Mouse (Mus musculus) heart, embryonic 11.5 days (tissue): Measurements from ENCODE around the gene Usf1. TPM values are rescaled to one million over a fixed set of nuclear protein-coding genes. Genes with fewer than 3 reads are reported as not detected.
A peak's percentile ranks its signal among the peaks of the same experiment; 100 is the strongest.

Source experiments
- ATAC-seq: fragments of 200-750 bp; cut with Nextera tagmentation; replicated peaks from 2 replicates; pipeline ENCODE4 v1.8.0; 2017; ENCODE audit warnings: moderate library complexity; ENCODE audit not compliant: insufficient number of reproducible peaks, low FRiP score, low TSS enrichment
- H3K27ac ChIP-seq: fragments of 300-500 bp; sonication (generic); 2 replicates; pipeline ENCODE4 v1.5.1; 2014; ENCODE audit warnings: mild to moderate bottlenecking, low read depth, low read length
- H3K27me3 ChIP-seq: fragments of 300-500 bp; sonication (generic); 2 replicates; pipeline ENCODE4 v1.6.1; 2014; ENCODE audit warnings: mild to moderate bottlenecking, low read length, mixed read lengths; ENCODE audit not compliant: control insufficient read depth, insufficient read depth
- H3K36me3 ChIP-seq: fragments of 300-500 bp; sonication (generic); 2 replicates; pipeline ENCODE4 v1.6.1; 2014; ENCODE audit warnings: mild to moderate bottlenecking, low read length, moderate library complexity, mixed read lengths; ENCODE audit not compliant: control insufficient read depth, insufficient read depth
- H3K4me1 ChIP-seq: fragments of 300-500 bp; sonication (generic); 2 replicates; pipeline ENCODE4 v1.6.1; 2014; ENCODE audit warnings: low read length; ENCODE audit not compliant: control insufficient read depth, insufficient read depth
- H3K4me2 ChIP-seq: fragments of 300-500 bp; sonication (generic); 2 replicates; pipeline ENCODE4 v1.6.1; 2014; ENCODE audit warnings: mild to moderate bottlenecking, moderate library complexity
- H3K4me3 ChIP-seq: fragments of 300-500 bp; sonication (generic); 2 replicates; pipeline ENCODE4 v1.5.1; 2014; ENCODE audit warnings: low read depth, low read length
- H3K9ac ChIP-seq: fragments of 300-500 bp; sonication (generic); 2 replicates; pipeline ENCODE4 v1.6.1; 2014; ENCODE audit warnings: mild to moderate bottlenecking, low read depth, low read length, moderate library complexity
- H3K9me3 ChIP-seq: fragments of 300-500 bp; sonication (generic); replicated peaks from 2 replicates; pipeline ENCODE4 v1.6.1; 2016; ENCODE audit warnings: low read length; ENCODE audit not compliant: control insufficient read depth
- WGBS: fragments of 180-500 bp; shearing (Covaris S2); extraction: QIAGEN DNeasy Blood & Tissue Kit; methylation state at CpG from one replicate; pipeline ENCODE4 v1.1.7; 2014; ENCODE audit not compliant: insufficient replicate concordance; 5-methylcytosine and 5-hydroxymethylcytosine counted together
- polyA plus RNA-seq: library from polyadenylated mRNA; unstranded; fragments of >200 nt; fragmentation: Nextera tagmentation; extraction: Ambion mirVana; gene quantifications from 2 replicates; pipeline ENCODE4 v1.2.1, GENCODE M21; 2014

The Usf1 gene
- polyA plus RNA-seq, 1 experiment from 2014 or later, result 53.3 TPM

DNA sequence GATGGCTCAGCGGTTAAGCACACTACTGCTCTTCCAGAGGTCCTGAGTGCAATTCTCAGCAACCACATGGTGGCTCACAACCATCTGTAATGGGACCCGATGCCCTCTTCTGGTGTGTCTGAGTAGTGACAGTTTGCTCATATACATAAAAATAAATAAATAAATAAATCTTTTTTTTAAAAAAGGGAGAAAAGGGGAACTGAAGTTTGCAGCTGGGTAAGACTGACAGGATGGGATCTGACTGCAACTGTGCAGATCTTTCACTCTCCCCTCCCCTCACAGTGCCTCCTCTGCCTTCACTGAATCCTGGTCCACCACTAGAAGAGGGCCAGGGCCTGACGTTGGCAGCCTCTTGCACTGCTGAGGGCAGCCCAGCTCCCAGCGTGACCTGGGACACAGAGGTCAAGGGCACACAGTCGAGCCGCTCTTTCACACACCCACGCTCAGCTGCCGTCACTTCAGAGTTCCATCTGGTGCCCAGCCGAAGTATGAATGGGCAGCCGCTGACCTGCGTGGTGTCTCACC, 29.0 kb upstream of the Usf1 start:
- H3K9me3 ChIP-seq, result no peaks in the 10 kb centered on the region
- peaks cover 15% of the 10 kb centered on the region for H3K27me3 ChIP-seq
- H3K4me2 ChIP-seq, result no peak overlapping the region
- 77% methylated on average over 11 of the region's 11 CpGs for WGBS
- no peak overlapping the region for H3K9ac ChIP-seq
- H3K4me1 ChIP-seq, result no peaks in the 10 kb centered on the region
- H3K27ac ChIP-seq, result no peak overlapping the region
- H3K36me3 ChIP-seq, result no peaks in the 10 kb centered on the region
- ATAC-seq, result no peak
- H3K4me3 ChIP-seq, result no peak overlapping the region

- H3K4me3 ChIP-seq, result no peak overlapping the region
- no peak overlapping the region for H3K9ac ChIP-seq
- H3K4me1 ChIP-seq, result peaks cover 2% of the 10 kb centered on the region; the same call in 1 of the 2 replicates
- no peaks in the 10 kb centered on the region for H3K9me3 ChIP-seq
- no peaks in the 10 kb centered on the region for H3K36me3 ChIP-seq
- H3K27ac ChIP-seq, result no peak overlapping the region
- H3K4me2 ChIP-seq, result no peak overlapping the region
- peaks cover 15% of the 10 kb centered on the region for H3K27me3 ChIP-seq
- no peak for ATAC-seq
- WGBS, result 58% methylated on average over 9 of the region's 9 CpGs
These were observed 26.8 kb upstream of the Usf1 start for GRCm38 (mm10) chr1:171384361-171384760.

- H3K4me2 ChIP-seq, result no peak overlapping the region
- WGBS, result 55% methylated on average over 9 of the region's 9 CpGs
- H3K9me3 ChIP-seq, result no peaks in the 10 kb centered on the region
- peaks cover 9% of the 10 kb centered on the region for H3K27me3 ChIP-seq
- peaks cover 2% of the 10 kb centered on the region; the same call in 1 of the 2 replicates for H3K4me1 ChIP-seq
- H3K36me3 ChIP-seq, result no peaks in the 10 kb centered on the region
- ATAC-seq, result no peak
- H3K9ac ChIP-seq, result no peak overlapping the region
- H3K27ac ChIP-seq, result no peak overlapping the region
- no peak overlapping the region for H3K4me3 ChIP-seq
These were observed 25.9 kb upstream of the Usf1 start for GRCm38 (mm10) chr1:171385171-171385570.

GRCm38 (mm10) chr1:171387099-171387498, 24.0 kb upstream of the Usf1 start:
- H3K27me3 ChIP-seq, result no peaks in the 10 kb centered on the region

DNA sequence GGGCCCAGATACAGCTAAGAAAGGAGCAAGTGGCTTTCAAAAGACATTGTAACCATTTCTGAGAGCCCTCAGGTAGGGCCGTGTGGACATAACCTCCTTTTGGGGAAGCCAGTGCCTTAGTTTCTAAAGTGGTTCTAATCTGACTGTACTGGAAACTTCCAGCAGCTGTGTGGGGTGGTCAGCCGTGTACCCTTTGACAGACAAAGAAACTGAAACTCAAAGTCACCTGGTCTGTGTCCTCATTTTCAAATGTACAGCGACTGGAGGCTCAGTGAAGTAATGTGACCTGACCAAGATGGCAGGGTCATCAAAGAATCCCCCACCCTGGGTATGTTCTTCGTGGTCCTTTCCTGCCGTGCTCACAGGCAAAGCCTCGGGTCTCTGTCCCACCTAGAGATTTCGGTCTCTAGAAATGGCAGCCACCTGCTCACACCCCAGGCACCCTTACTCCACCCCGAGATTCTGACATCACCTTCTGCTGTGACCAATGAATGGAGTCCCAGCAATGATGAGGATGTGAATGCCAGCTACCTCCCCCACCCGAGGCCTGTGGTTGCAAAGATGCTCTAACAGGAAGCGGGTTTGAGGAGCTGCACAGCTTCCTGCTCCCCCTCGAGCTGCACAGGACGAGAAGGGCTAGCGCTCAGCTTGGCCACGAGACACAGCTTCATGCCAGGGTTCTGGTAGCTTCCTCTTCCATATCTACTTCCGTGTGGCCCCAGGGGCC, 22.6 kb upstream of the Usf1 start, which contains the start of gene Arhgap30:
TSS of gene Arhgap30 (plus strand) at position 579 of the 727 bp plus-strand sequence.
- 71% methylated on average over 15 of the region's 15 CpGs for WGBS
- Histone ChIP-seq H3K9me3 (no peaks in the 10 kb centered on the region), H3K27me3 (no peaks in the 10 kb centered on the region), H3K4me1 (peaks cover 2% of the 10 kb centered on the region; the same call in 1 of the 2 replicates), H3K9ac (no peak within 1 kb of the TSS), H3K36me3 (no peaks in the 10 kb centered on the region), H3K27ac (no peak within 1 kb of the TSS), H3K4me3 (no peak within 1 kb of the TSS), H3K4me2 (no peak within 1 kb of the TSS; the same call in 1 of the 2 replicates)
- ATAC-seq, result no peak

More at GRCm38 (mm10) chr1:171387099-171387498, 24.0 kb upstream of the Usf1 start:
- Histone ChIP-seq H3K9ac (peak overlapping the region; percentile 58; the same call in 1 of the 2 replicates), H3K4me2 (peak overlapping the region; percentile 53), H3K27ac (no peak overlapping the region), H3K4me1 (peaks cover 2% of the 10 kb centered on the region; the same call in 1 of the 2 replicates), H3K36me3 (no peaks in the 10 kb centered on the region), H3K4me3 (no peak overlapping the region), H3K9me3 (no peaks in the 10 kb centered on the region)
- no peak; the same call in 1 of the 2 replicates for ATAC-seq
- WGBS, result 15% methylated on average over 6 of the region's 6 CpGs

DNA sequence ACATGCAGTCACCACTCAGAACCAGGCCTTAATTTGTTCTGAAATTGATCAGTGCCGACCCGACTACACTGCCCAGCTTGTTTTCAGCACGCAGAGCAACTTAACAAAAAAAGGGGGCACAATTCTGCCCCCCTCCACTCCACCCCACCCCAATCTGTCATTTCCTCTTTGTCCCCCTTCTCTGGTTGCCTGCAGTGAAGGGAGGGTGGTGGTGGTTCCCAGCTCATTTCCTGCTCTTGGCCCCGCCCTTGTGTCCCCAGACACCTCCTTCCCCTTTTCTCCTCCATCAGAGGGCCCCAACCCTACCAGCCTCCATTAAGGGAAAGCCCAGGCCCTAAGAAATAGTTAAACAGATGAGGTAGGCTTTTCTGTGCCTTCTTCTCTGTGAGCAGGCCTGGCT, 21.0 kb upstream of the Usf1 start:
- no peak overlapping the region for H3K4me2 ChIP-seq
- H3K4me3 ChIP-seq, result no peak overlapping the region
- no peaks in the 10 kb centered on the region for H3K36me3 ChIP-seq
- H3K4me1 ChIP-seq, result peaks cover 2% of the 10 kb centered on the region; the same call in 1 of the 2 replicates
- no peak overlapping the region for H3K27ac ChIP-seq
- H3K9ac ChIP-seq, result no peak overlapping the region
- 72% methylated on average over 4 of the region's 4 CpGs for WGBS
- no peaks in the 10 kb centered on the region for H3K9me3 ChIP-seq
- no peak for ATAC-seq
- H3K27me3 ChIP-seq, result no peaks in the 10 kb centered on the region

DNA sequence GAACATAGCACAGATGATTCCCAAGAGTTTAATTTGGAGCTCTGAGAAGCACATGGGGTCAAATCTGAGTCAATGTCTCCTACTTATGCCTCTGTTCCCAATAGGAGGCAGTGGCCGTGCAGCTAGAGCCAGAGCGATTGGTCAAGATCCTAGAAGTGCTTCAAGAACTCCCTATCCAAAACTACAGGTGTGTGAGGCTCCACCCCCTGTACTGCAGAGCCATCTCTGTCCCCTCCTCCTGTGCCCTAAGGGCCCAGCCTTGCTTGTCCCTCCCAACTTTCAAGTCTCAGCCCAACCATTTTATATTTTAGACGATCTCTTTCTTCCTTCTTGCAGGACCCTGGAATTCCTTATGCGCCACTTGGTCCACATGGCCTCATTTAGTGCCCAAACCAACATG, 9.3 kb upstream of the Usf1 start:
- H3K27ac ChIP-seq, result no peak overlapping the region
- H3K4me2 ChIP-seq, result no peak overlapping the region
- no peaks in the 10 kb centered on the region for H3K27me3 ChIP-seq
- 75% methylated on average over 4 of the region's 4 CpGs for WGBS
- H3K9ac ChIP-seq, result no peak overlapping the region
- H3K4me1 ChIP-seq, result no peaks in the 10 kb centered on the region
- no peaks in the 10 kb centered on the region for H3K36me3 ChIP-seq
- no peak overlapping the region for H3K4me3 ChIP-seq
- H3K9me3 ChIP-seq, result no peaks in the 10 kb centered on the region
- ATAC-seq, result no peak

DNA sequence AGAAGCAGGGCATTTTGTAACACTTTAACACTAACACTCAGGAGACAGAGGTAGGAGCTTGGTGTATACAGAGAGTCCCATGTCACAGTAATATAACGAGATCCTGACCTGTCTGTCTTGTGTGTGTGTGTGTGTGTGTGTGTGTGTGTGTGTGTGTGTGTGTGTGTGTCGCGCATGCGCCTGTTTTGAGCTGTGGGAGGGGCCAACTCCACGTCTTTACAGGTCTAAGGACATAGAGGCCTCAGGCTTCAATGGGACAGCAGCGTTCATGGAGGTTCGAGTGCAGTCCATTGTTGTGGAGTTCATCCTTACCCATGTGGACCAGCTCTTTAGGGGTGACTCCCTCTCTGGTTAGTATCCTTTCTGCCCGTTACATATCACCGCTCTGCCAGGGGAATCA, 8.1 kb upstream of the Usf1 start:
- Histone ChIP-seq H3K9ac (no peak overlapping the region), H3K9me3 (no peaks in the 10 kb centered on the region), H3K4me3 (no peak overlapping the region), H3K36me3 (no peaks in the 10 kb centered on the region), H3K4me1 (no peaks in the 10 kb centered on the region), H3K27me3 (no peaks in the 10 kb centered on the region), H3K27ac (no peak overlapping the region), H3K4me2 (no peak overlapping the region)
- 81% methylated on average over 9 of the region's 9 CpGs for WGBS
- ATAC-seq, result no peak
